Mouse (Mus musculus): ENCODE results near the gene Tex9.
"Not testable (repeated sequence)": the region's sequence is repeated elsewhere in the genome, so short reads cannot be mapped to it uniquely, and the experiment has no call there.

The Tex9 gene

GRCm38 (mm10) chr9:72437822-72438701 is 54.0 kb downstream of the Tex9 start, which contains the start of gene Mns1:
Gene Mns1 (plus strand): TSS chr9:72438011.
- peak; percentile 91 to 94 for DNase-seq

- DNase-seq: no peak
Observed at GRCm38 (mm10) chr9:72434876-72435275, 57.1 kb downstream of the Tex9 start.

- DNase-seq: no peak
Observed at GRCm38 (mm10) chr9:72427861-72428260, 64.2 kb downstream of the Tex9 start.

GRCm38 (mm10) chr9:72425300-72425850 is 66.6 kb downstream of the Tex9 start:
- no peak for DNase-seq

GRCm38 (mm10) chr9:72422753-72423152 is 69.3 kb downstream of the Tex9 start:
- DNase-seq: no peak

- DNase-seq: no peak
Observed at GRCm38 (mm10) chr9:72422284-72422683, 69.7 kb downstream of the Tex9 start.

GRCm38 (mm10) chr9:72420490-72420889 is 71.5 kb downstream of the Tex9 start:
- no peak for DNase-seq

GRCm38 (mm10) chr9:72418443-72418842 is 73.6 kb downstream of the Tex9 start:
- DNase-seq: no peak

- DNase-seq: no peak
Observed at GRCm38 (mm10) chr9:72411746-72412145, 80.3 kb downstream of the Tex9 start.

GRCm38 (mm10) chr9:72409381-72410225 is 82.4 kb downstream of the Tex9 start:
- DNase-seq: no peak

GRCm38 (mm10) chr9:72408131-72408586 is 83.9 kb downstream of the Tex9 start:
- peak; percentile 53 to 77 for DNase-seq

- no peak for DNase-seq
Observed at GRCm38 (mm10) chr9:72405882-72406638, 86.0 kb downstream of the Tex9 start.

- DNase-seq: no peak
Observed at GRCm38 (mm10) chr9:72404934-72405333, 87.1 kb downstream of the Tex9 start.

GRCm38 (mm10) chr9:72404446-72404845 is 87.6 kb downstream of the Tex9 start:
- no peak for DNase-seq

- no peak for DNase-seq
Observed at GRCm38 (mm10) chr9:72403421-72403820, 88.6 kb downstream of the Tex9 start.

- not testable (repeated sequence) for DNase-seq
Observed at GRCm38 (mm10) chr9:72401769-72402168, 90.2 kb downstream of the Tex9 start.
